Mouse (Mus musculus) WW6 (cell line): ENCODE results near the gene Gzf1.

Source experiments
- DNase-seq: peaks from one replicate; pipeline ENCODE4 v3.0.0-alpha.2; 2013; ENCODE audit warnings: low read depth, low spot score

Gzf1 gene

DNA sequence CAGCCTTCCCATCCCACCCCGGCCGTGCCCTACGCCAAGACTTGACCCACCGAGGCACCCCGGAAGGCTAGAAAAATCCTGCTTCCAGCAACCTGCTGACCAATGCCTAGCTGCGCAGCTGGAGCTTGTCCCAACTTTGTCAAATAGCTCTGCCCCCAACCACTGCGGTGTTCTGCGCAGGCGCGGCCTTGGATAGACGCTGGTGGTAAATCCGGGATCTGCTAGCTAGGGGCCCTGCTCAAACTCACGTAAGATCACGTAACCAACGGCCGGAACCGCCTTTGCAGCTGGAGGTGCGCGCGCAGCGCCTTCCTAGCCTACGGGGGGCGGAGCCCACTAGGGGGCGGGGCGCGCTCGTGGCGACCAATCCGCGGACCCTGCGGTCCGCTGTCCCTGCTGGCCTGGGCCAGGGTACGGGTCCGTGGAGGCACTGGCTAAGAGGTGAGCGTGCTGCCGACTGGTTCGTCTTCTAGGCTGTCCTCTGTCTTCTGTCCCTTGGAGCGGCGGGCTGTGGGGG lies at the start of gene Gzf1:
Gene Gzf1, plus strand, starts transcription at position 249 of the 517 bp plus-strand sequence.
- DNase-seq = peak; percentile 94

GRCm38 (mm10) chr2:148631602-148632001 lies 49.2 kb upstream of the Gzf1 start:
- no peak for DNase-seq

DNA sequence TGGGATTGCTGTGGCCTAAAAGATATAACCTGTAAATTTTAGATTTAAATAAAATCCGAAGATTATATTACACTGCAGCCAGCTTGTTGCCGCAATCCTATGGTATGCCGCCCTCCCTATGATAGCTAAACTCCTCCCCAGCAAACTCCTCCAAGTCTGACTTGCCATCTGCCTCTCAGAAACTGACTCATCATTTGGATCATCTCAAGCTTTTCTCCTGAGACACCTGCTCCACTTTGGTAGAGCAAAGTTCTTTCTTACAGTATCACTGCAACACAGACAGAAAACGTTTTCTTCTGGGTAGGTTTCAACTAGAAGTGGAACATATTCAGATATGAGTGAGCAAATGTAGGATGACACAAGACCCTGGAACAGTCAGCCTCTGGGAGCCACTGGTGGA lies 46.4 kb upstream of the Gzf1 start:
- no peak for DNase-seq

- no peak for DNase-seq
Measured at GRCm38 (mm10) chr2:148642610-148643370, 38.0 kb upstream of the Gzf1 start.

DNA sequence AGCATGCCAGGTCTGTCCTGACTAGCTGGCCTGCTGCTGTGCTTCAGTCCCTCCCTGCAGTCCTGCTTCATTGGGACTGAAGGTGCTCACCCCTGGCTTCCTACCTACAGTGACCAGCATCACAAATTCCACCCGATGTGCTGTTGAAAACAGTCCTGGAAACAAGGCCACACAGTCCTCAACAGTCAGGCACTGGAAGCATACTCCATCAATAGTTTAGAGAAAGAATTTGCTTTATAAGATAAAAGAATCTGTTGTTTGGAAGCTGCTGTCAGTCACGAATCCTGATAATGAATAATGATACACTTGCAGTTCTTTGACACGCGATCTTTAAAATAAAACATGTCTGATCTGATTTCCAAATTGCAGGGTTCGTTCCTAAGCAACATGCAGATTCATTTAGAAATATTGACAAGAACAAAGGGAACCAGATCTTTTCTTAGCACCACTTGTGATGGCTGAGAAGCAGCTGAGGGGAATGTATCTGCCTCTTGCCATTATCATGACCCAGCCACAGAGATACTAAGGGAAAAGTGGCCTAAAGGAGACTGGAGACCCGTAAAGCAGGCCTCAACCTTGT lies 36.3 kb upstream of the Gzf1 start:
- no peak for DNase-seq

GRCm38 (mm10) chr2:148650587-148651357 lies 30.1 kb upstream of the Gzf1 start:
- DNase-seq = no peak

GRCm38 (mm10) chr2:148654961-148655360 lies 25.9 kb upstream of the Gzf1 start:
- DNase-seq = no peak

DNA sequence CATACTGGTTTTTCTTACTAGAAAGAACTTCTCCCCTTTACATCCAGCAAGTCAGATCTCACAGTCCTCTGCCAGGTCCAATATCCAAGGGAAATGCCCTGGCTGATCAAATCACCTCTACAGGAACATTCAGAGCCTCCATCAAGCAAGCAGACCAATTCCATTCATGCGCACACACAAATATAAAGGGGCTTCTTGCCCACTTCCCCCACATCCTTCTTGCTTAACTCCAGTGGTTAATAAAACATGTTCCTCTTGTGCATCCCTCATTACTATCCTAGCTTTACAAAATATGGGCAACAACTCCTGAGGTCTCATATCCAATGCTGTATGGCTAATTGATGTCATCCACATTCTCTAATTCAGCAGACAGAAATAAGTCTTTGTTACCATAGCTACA lies 17.4 kb upstream of the Gzf1 start:
- DNase-seq = no peak

GRCm38 (mm10) chr2:148672199-148673096 lies 8.4 kb upstream of the Gzf1 start, which contains the start of gene Nxt1:
Gene Nxt1, plus strand, starts transcription at chr2:148672601.
- DNase-seq = peak; percentile 86

GRCm38 (mm10) chr2:148677801-148678200 lies 3.0 kb upstream of the Gzf1 start:
- no peak for DNase-seq

DNA sequence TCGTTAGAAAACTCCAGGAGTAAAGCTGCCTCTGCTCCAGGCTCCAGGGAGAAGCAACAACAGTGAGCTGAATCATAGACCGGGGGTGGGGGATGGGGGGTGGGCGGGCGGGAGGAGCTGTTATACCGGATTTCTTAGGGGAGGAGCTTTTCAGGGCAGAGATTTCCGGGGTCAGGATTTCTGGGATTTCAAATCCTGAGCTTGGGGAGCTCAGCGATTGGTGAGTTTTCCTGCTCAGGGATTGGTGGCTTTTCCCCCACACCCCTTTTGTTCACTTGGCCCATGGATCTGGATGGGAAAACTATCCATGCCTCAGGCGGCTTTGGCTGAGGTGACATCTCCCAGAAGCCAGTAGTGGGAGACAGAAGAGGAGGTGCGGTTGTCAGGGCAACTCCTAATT lies 1.5 kb upstream of the Gzf1 start:
- no peak for DNase-seq

GRCm38 (mm10) chr2:148681461-148681891 lies 653 bp downstream of the Gzf1 start:
- DNase-seq = no peak

GRCm38 (mm10) chr2:148683031-148683430 lies 2.2 kb downstream of the Gzf1 start:
- DNase-seq = no peak

DNA sequence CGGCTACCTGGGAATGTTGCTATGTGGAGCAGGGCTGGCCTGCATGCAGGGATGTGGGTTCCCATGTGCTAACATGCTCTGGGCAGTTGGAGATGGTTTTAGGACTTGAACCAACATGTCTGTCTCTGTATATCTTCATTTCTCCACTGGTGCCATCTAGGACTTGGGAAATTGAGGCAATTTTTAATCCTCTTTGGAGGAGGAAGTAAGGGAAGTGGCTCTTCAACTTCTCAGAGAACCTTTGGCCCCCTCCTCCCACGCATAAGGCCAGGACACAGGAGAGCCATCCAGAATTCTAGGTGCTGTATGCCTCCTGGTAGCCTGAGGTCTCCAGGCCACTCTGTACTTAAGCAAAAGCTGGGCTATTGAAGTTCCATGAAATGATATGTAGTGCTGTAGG lies 4.1 kb downstream of the Gzf1 start:
- no peak for DNase-seq

DNA sequence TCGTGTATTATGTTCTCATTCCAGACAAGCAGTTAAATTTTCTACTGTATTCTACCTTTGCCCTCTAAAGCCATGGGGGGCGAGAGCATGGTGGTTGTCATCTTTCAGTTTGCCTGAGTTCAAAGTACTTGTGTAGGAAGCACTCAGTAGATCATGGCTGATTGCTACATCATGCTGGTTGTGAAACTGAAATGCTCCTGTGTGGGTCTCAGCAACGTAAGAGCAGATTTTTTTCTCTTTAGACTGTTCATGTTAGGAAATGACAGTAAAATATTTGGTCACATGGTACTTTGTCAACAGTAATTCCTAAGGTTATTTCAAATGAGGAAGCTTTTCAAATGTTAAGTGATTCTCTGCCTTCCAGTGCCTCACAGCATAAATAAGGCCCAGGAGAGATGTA lies 4.9 kb downstream of the Gzf1 start:
- no peak for DNase-seq

DNA sequence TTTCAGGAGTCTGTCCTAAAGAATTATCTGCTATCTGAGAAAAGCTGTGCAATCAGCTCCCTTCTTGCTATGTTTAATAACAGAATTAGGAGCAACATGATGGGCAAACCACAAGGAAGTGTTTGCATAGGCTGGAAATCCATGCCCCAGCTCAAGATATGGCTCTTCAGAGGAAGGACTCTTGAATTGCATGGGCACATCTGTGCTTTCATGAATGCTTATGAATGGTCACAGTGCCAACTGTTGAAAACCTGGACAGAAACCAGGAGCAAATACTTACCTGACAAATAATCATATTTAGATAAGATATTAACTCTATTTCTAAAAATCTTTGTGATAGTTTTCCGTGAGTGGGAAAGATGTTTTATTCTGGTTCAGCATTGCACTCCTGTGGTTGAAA lies 6.0 kb downstream of the Gzf1 start:
- DNase-seq = no peak

GRCm38 (mm10) chr2:148687971-148688370 lies 7.1 kb downstream of the Gzf1 start:
- no peak for DNase-seq

GRCm38 (mm10) chr2:148689444-148690140 lies 8.8 kb downstream of the Gzf1 start:
- no peak for DNase-seq

DNA sequence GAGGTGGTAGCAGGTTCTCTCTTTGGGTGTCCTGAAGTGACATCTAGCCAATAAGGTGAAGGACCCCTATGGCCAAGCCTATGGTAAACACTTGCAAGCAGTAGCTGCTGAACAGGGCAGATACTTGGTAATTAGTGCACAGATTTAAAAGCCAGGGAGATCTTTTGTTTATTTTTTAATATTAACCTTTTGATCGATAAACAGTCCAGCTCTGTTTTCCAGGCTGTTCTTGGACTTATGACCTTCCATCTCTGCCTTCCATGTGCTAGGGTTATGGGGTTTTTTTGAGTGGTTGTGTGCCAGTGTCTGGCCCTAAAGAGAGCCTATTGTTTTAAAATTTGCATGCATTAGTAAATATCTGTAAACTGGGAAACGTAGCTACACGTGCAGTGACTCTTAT lies 9.5 kb downstream of the Gzf1 start:
- DNase-seq = no peak

- no peak for DNase-seq
Measured at GRCm38 (mm10) chr2:148690781-148691180, 10.0 kb downstream of the Gzf1 start.

GRCm38 (mm10) chr2:148698571-148698970 lies 17.7 kb downstream of the Gzf1 start:
- DNase-seq = no peak
